Mouse (Mus musculus) left cerebral cortex, adult 11 months (tissue): ENCODE measurements around the gene Gm6367.
"Not testable (repeated sequence)": the region's sequence is repeated elsewhere in the genome, so short reads cannot be mapped to it uniquely, and the experiment has no call there.

Source experiments
- DNase-seq: peaks from one replicate; pipeline ENCODE4 v3.0.0; 2022; ENCODE audit warnings: low spot score

Gene Gm6367

DNA sequence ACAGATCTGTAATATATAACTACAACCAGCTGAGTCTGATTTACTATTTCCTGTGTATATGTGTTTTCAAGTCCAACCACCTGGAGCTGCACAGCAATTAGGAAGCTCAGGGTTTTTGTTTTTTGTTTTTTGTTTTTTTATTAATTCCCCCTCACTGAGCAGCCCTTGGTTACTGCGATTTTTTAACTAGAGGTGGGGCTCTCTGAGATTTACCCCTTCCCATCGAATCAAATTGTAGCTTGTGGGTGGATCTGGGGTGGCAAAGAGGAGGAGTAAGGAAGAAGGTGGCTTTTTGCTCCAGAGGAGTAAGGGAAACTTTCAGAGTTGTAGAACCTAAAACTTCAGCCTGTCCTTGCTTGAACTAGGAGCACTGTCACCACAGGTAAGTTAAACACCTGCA is at the start of gene Gm6367:
TSS of gene Gm6367 (plus strand) at position 301 of the 400 bp plus-strand sequence.
- DNase-seq = not testable (repeated sequence)
